Mouse (Mus musculus): ENCODE data around the gene Sec14l3.
"Not testable (repeated sequence)": the region's sequence is repeated elsewhere in the genome, so short reads cannot be mapped to it uniquely, and the experiment has no call there.

Gene Sec14l3

DNA sequence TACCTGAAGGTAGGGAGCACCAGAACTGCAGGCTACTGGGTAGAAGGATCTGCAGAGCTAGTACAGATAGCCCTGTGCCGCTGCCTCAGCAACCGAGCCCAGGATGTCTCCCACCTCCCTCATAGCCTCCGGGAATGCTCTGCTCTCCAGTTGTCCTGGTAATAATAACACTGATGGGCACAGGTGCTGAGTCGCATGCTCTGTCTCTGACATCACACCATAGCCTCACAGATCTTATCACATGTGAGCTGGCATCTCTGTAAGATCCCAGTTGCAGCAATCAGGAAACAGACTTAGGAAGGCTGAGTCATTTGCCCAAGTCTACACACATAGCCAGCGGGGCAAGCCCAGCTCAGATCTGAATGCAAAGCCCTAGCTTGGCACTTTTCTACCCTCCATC is 37.2 kb downstream of the Sec14l3 start:
- DNase-seq (ENCODE audit: low spot score in 2 of 2): no peak

DNA sequence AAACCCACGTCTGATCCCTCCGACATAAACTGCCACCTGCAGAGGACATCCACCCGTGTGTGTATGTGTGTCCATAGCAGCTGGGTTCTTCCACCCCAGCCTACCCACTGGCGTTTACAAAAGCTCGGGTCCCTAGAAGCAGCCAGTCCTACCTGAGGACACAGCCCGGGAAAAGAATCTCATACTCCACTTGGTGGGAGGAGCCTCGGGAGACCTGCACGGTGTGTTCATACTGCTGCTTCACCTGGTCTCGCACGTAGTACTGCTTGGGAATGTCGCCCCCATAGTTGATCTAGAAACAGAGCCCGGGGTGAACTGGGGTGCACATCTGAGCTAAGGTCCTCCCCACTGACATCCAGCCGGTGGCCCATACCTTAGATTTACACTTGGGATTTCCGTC is 38.9 kb downstream of the Sec14l3 start:
- DNase-seq (ENCODE audit: low spot score in 2 of 2): no peak

- no peak for DNase-seq (ENCODE audit: low spot score in 2 of 2)
Measured at GRCm38 (mm10) chr11:4104989-4105388, 40.3 kb downstream of the Sec14l3 start.

DNA sequence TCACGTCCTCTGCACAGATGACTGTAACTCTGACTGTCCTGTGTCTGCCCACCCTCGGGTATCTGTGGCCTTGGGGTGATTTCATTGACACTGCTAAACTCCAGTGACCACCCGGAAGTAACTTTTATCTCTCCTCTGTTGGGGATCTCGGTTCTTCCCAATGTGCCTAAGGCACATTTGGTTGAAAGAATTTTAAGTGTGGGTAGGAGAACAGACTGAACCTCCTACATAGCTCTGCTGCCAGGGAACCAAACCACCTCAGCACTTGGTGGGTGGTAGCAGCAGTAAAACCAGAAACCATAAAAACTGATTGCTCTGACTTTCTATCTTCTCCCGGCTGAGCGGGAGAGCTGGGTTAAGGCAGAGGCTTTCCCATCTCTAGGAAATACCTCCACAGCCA is 40.8 kb downstream of the Sec14l3 start:
- no peak for DNase-seq (ENCODE audit: low spot score in 2 of 2)

DNA sequence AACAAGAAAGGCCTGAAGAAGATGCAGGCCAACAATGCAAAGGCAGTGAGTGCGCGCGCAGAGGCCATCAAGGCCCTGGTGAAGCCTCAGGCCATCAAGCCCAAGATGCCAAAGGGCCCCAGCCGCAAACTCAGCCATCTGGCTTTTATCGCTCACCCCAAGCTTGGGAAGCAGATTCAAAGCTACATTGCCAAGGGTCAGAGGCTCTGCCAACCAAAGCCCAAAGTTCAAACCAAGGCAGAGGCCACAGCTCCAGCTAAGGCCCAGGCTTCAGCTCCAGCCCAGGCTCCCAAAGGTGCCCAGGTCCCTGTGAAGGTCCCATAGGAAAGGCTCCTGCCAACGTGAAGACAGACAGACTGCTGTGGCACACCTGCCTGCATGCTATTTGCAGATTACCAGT is 43.3 kb downstream of the Sec14l3 start:
- DNase-seq (ENCODE audit: low spot score in 2 of 2): not testable (repeated sequence)

- no peak for DNase-seq (ENCODE audit: low spot score in 2 of 2)
Measured at GRCm38 (mm10) chr11:4108691-4109090, 44.0 kb downstream of the Sec14l3 start.

DNA sequence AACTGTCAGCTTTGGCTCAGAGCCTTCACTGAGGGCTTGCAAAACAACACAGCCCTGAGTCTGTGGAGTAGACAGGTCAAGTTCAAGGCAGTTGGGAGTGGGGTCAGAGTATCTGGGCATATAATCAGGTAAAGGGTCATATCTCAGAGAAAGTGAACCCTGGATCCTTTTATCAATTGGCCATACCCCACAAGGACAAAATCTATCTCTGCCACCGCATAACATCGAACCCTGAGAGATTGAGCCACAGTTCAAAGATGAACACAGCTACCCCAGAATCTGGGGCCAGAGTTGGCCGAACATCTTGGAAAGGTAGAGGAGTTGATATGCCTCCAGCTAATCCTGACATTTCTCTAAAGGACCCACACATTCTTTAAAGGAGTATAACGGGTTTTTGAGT is 47.4 kb downstream of the Sec14l3 start:
- no peak for DNase-seq (ENCODE audit: low spot score in 2 of 2)

DNA sequence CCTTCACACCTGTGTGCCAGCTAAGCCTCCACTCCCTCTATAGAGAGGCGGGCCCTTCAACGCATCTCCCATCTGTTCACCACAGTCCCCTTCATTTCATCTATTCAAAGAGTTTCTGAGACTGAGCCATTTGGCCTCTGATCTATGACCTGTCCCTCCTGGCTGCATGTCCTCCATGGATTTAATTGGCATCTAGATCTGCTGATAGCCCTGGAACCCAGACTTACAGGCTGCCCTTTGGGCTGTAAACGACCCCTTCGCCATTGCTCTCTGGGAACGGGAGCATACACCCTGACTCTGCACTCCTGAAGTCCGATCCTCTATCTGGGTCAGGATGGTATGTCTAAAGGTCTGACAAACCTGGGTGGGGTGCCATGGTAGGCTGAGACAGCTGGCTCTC is 48.2 kb downstream of the Sec14l3 start:
- no peak for DNase-seq (ENCODE audit: low spot score in 2 of 2)

GRCm38 (mm10) chr11:4113496-4113895 is 48.9 kb downstream of the Sec14l3 start:
- peak in 1 of 2 experiments; percentile 47 for DNase-seq (ENCODE audit: low spot score in 2 of 2)

GRCm38 (mm10) chr11:4113970-4114369 is 49.3 kb downstream of the Sec14l3 start:
- no peak for DNase-seq (ENCODE audit: low spot score in 2 of 2)

DNA sequence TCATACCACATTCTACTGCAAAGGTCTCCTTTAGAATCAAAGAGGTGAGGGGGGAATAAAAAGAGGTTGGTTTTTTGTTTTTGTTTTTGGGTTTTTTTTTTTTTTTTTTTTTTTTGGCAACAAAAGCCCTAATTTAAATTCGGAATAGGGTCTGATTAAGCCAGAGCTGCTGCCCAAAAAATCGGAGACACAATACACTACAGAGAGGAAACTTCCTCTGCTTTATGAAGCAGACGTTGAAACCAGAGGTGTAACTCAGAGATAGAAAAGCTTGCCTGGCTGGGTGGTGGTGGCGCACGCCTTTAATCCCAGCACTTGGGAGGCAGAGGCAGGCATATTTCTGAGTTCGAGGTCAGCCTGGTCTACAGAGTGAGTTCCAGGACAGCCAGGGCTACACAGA is 49.9 kb downstream of the Sec14l3 start:
- DNase-seq (ENCODE audit: low spot score in 2 of 2): not testable (repeated sequence)

GRCm38 (mm10) chr11:4115407-4115806 is 50.8 kb downstream of the Sec14l3 start:
- no peak for DNase-seq (ENCODE audit: low spot score in 2 of 2)

DNA sequence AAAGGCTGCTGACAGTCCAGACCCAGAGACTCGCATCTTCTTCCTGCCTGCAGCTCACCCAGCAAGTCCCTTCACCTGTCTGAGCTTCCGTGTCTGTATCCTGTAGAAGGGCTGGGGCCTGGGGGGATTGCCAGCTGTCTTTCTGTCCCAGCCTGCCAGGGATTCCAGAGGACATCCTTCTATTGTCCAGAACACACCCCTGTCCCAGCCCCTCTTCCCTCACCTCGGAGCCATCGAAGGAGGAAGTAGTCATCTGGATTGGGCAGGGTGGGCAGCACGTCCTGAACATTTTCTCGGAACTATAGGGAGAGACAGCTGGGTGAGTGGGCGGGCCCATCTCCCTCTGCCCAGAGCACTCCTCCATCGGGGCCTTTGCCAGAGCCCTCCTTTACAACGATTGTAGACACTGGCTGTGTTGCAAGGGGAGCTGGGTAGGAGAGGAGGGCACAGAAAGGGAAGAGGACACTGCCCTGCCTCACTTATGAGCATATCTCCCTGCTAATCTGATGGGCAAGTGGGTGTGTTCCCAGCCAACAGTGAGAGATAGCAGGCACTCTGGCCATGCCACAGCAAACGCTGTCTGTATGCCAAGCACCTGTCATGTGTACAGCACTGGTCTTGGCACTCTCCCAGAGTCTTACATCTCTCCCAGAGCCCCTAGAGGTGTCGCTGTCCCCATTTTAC is 52.0 kb downstream of the Sec14l3 start:
- peak in 1 of 2 experiments; percentile 60 for DNase-seq (ENCODE audit: low spot score in 2 of 2)

GRCm38 (mm10) chr11:4117372-4118071 is 52.9 kb downstream of the Sec14l3 start:
- DNase-seq (ENCODE audit: low spot score in 2 of 2): no peak

- DNase-seq (ENCODE audit: low spot score in 2 of 2): peak; percentile 81 to 82
Measured at GRCm38 (mm10) chr11:4118081-4118921, 53.7 kb downstream of the Sec14l3 start.

- DNase-seq (ENCODE audit: low spot score in 2 of 2): no peak
Measured at GRCm38 (mm10) chr11:4119635-4120034, 55.0 kb downstream of the Sec14l3 start.

DNA sequence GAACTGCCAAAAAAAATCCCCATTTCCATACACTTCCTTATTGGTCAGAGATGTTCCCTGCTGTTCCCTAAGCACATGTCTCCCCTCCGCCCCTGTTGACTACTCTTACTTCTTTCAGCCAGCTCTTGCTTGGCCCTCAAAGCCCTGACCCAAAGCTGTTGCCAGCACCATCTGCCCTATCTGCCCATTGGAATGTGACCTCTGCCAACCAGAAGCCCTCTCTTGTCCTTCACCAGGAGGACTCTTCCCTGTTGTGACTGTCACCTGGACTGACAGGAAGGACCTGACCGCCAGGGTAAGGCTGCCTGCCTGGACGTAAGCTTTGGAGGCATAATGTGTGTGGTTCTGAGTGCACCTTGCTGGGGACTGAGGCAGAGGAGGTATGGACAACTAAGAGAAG is 57.0 kb downstream of the Sec14l3 start:
- no peak for DNase-seq (ENCODE audit: low spot score in 2 of 2)

DNA sequence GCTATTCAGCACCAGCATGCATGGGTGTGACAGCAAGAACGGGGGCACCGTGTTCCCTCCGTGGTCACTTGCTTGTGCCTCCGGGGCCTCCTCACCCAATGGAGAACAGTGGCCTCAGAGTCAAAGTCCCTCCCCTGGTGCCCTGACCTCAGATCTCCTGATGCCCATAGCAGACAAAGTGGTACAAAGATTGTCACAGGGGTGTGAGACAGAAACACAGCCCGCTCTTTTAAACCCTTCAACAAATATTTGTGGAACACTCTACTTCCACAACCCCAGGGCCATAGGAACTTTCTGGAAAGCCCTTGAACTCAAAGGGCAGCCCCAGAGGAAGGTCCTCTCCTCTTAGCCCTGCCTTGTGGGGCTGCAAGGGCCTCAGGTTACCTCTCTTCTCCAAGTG is 57.6 kb downstream of the Sec14l3 start:
- no peak for DNase-seq (ENCODE audit: low spot score in 2 of 2)

DNA sequence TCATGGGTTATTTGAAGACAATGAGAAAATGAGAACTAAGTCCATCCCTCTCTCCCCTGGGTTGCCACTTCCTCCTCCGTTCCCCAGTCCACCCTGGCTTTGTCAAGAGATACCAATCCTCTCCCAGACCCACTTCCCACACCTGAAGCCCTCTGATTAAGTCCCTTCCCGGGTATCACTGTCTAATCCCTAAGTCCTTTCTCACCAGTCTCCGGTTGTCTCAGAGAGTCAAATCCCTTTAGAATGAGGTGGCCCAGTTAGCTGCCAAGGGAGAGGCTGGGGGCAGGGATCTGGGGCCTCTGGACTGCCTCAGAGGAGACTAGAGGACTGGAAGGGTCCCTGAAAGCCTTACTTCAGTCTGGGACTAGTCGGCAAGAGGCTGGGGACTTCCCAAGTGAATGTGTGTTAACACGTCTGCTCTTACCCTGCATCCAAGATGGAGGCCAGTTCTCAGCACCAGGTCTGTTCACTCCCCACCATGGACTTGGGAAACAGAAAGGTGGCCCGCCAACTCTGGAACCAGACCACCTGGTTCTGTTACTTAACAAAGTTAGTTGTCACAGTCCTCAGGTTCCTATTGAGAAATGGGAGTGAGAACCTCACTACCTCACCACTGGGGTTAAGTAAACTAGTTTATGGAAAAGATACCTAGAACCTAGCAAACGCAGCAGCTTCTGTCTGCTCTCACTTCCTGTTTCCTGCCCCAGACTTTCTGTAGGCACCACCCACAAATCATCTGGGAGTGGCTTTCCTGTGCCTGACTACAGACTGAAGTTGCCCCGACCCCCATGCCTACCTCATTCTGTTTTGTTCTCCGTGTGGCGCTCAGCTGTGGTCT is 58.3 kb downstream of the Sec14l3 start, which contains the start of gene Sec14l2:
Gene Sec14l2 (minus strand): TSS at position 674 of the 838 bp plus-strand sequence.
- DNase-seq (ENCODE audit: low spot score in 2 of 2): no peak

DNA sequence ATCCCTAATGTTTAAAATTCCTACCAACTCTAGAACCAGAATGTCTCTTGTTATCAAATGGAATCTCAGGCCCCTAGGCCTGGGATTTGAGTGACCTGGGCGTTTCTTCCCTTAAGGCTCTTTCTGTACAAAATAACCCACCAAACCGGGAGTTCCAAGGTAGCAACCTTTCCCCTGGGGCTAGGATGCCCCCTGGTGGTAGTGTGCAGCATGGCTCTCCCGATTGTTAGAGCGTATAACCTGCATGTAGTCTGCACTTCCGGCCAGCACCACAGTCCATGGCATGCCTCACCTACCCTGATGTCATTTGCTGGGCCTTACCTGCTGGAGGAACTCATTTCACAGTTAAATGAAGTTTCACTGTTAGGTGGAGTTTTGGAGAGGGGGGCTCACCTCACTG is 59.3 kb downstream of the Sec14l3 start:
- no peak for DNase-seq (ENCODE audit: low spot score in 2 of 2)

- no peak for DNase-seq (ENCODE audit: low spot score in 2 of 2)
Measured at GRCm38 (mm10) chr11:4127059-4127458, 62.4 kb downstream of the Sec14l3 start.

All from right cerebral cortex, postnatal 10 days (tissue).